Mouse (Mus musculus) thymus, adult 2 months (tissue): ENCODE measurements around the gene Runx3. TPM values are rescaled to one million over a fixed set of nuclear protein-coding genes. Genes with fewer than 3 reads are reported as not detected.

Experiments used
- DNase-seq: peaks from one replicate; pipeline ENCODE4 v3.0.0; 2021
- H3K27ac ChIP-seq: fragments of 200-500 bp; 2 replicates; pipeline ENCODE4 v1.5.1; 2012; ENCODE audit warnings: low read length, control low read depth; ENCODE audit not compliant: control insufficient read depth, insufficient read depth
- H3K27me3 ChIP-seq: fragments of 200-500 bp; 2 replicates; pipeline ENCODE4 v1.6.1; 2012; ENCODE audit warnings: mild to moderate bottlenecking, low read length, moderate library complexity, mixed read lengths; ENCODE audit not compliant: control insufficient read depth, insufficient read depth
- H3K36me3 ChIP-seq: fragments of 200-500 bp; 2 replicates; pipeline ENCODE4 v1.6.1; 2012; ENCODE audit warnings: mild to moderate bottlenecking, low read length, moderate library complexity; ENCODE audit not compliant: control insufficient read depth, insufficient read depth
- H3K4me1 ChIP-seq: fragments of 200-500 bp; replicated peaks from 2 replicates; pipeline ENCODE4 v1.6.1; 2012; ENCODE audit warnings: low read length; ENCODE audit not compliant: control insufficient read depth, insufficient read depth
- H3K4me3 ChIP-seq: fragments of 200-500 bp; 2 replicates; pipeline ENCODE4 v1.5.1; 2012; ENCODE audit warnings: mild to moderate bottlenecking, low read length, control low read depth, moderate library complexity; ENCODE audit not compliant: control insufficient read depth, insufficient read depth
- CTCF ChIP-seq: fragments of 200-500 bp; IDR thresholded peaks from 2 replicates; pipeline ENCODE4 v1.5.1; 2012; ENCODE audit warnings: mild to moderate bottlenecking, control low read depth, low read length, moderate library complexity, borderline replicate concordance; ENCODE audit not compliant: control insufficient read depth, poor library complexity, insufficient read depth; ENCODE audit errors: extremely low read depth
- POLR2A ChIP-seq: fragments of 200-500 bp; IDR thresholded peaks from 2 replicates; pipeline ENCODE4 v1.6.1; 2012; ENCODE audit warnings: mild to moderate bottlenecking, low read length, control low read depth, moderate library complexity; ENCODE audit not compliant: control insufficient read depth, poor library complexity, insufficient read depth; ENCODE audit errors: extremely low read depth
- WGBS: fragments of 180-500 bp; shearing (Covaris S2); methylation state at CpG from one replicate; pipeline ENCODE4 v1.1.7; 2018; 5-methylcytosine and 5-hydroxymethylcytosine counted together
- polyA plus RNA-seq: library from polyadenylated mRNA; depleted of rRNA; stranded (reverse); fragments of >200 nt; gene quantifications from 2 replicates; pipeline ENCODE4 v1.2.3, GENCODE M21; 2012

Gene Runx3
- polyA plus RNA-seq, 1 experiment, result 24.6 TPM

GRCm38 (mm10) chr4:135167816-135168527, 47.5 kb downstream of the Runx3 start:
- Histone ChIP-seq H3K27ac (no peak overlapping the region), H3K4me1 (peaks cover 18% of the 10 kb centered on the region; the same call in 1 of the 2 replicates), H3K36me3 (no peaks in the 10 kb centered on the region), H3K27me3 (no peaks in the 10 kb centered on the region), H3K4me3 (no peak overlapping the region)
- DNase-seq, result no peak
- WGBS, result 95% methylated on average over 7 of the region's 7 CpGs
- TF ChIP-seq POLR2A (no peak), CTCF (no peak)

GRCm38 (mm10) chr4:135169096-135169495, 48.6 kb downstream of the Runx3 start:
- TF ChIP-seq POLR2A (no peak), CTCF (no peak)
- Histone ChIP-seq H3K4me3 (no peak overlapping the region), H3K27me3 (no peaks in the 10 kb centered on the region), H3K36me3 (no peaks in the 10 kb centered on the region), H3K27ac (no peak overlapping the region), H3K4me1 (peaks cover 18% of the 10 kb centered on the region; the same call in 1 of the 2 replicates)
- 89% methylated on average over 10 of the region's 10 CpGs for WGBS
- no peak for DNase-seq

- 77% methylated on average over 4 of the region's 4 CpGs for WGBS
- Histone ChIP-seq H3K36me3 (no peaks in the 10 kb centered on the region), H3K27ac (no peak overlapping the region), H3K27me3 (no peaks in the 10 kb centered on the region), H3K4me1 (peaks cover 14% of the 10 kb centered on the region; the same call in 1 of the 2 replicates), H3K4me3 (no peak overlapping the region)
- no peak for TF ChIP-seq CTCF
- no peak for TF ChIP-seq POLR2A
- no peak for DNase-seq
Observed at GRCm38 (mm10) chr4:135169501-135169900, 49.0 kb downstream of the Runx3 start.

DNA sequence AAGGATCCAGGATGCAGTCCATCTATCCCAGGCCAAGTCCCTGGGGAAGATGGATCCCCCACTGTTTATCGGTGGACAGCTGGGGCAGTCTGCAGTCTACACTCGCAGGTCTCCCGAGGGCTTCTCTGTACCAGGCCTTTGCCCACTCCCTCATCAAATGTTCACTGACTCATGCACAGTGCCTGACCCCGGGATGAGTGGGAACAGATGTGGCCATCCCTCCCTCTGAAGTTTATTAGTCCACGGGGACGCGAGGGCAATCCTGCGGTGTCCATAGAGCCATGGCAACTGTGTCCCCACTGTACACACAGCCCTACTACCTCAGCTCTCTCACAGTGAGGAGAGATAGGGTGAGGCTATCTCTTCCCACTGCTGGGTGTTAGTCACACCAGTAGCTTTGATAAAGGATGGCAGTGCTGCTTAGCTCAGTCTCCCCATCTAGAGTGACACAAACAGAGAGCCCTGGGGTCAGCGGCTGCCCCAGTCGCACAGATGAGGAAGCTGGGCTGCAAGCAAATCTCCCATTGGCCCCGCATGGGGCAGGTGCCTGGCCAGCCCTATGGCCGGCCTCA, 50.9 kb downstream of the Runx3 start:
- DNase-seq, result no peak
- no peaks in the 10 kb centered on the region for H3K36me3 ChIP-seq
- no peak overlapping the region for H3K4me3 ChIP-seq
- peaks cover 2% of the 10 kb centered on the region; the same call in 1 of the 2 replicates for H3K4me1 ChIP-seq
- H3K27me3 ChIP-seq, result no peaks in the 10 kb centered on the region
- no peak overlapping the region for H3K27ac ChIP-seq
- TF ChIP-seq POLR2A (no peak), CTCF (no peak)
- 94% methylated on average over 12 of the region's 12 CpGs for WGBS

DNA sequence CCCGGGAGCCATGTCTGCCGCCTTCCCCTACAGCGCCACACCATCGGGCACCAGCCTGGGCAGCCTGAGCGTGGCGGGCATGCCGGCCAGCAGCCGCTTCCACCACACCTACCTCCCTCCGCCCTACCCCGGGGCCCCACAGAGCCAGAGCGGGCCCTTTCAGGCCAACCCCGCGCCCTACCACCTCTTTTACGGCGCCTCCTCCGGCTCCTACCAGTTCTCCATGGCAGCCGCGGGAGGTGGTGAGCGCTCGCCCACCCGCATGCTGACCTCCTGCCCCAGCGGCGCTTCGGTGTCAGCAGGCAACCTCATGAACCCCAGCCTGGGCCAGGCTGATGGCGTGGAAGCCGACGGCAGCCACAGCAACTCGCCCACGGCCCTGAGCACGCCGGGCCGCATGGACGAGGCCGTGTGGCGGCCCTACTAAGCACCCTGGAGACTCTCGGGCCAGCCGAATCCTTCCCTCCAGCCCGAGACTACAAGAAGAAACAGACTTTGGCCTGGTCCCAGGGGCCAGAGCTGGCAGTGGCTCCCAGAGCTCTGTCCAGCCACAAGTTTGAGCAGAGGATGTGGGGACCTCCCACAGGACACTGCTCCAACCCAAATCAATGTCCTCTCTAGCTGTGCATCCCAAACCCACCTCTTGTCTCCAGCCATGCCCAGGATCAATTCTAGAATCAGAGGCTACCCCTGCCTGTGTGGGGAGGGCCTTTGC, 55.1 kb downstream of the Runx3 start:
- TF ChIP-seq CTCF (no peak), POLR2A (no peak)
- no peak for DNase-seq
- Histone ChIP-seq H3K36me3 (no peaks in the 10 kb centered on the region), H3K4me3 (no peak overlapping the region), H3K27me3 (no peaks in the 10 kb centered on the region), H3K4me1 (peaks cover 12% of the 10 kb centered on the region), H3K27ac (no peak overlapping the region)
- 94% methylated on average over 38 of the region's 38 CpGs for WGBS

GRCm38 (mm10) chr4:135177568-135177967, 57.1 kb downstream of the Runx3 start:
- no peaks in the 10 kb centered on the region for H3K27me3 ChIP-seq
- no peaks in the 10 kb centered on the region for H3K36me3 ChIP-seq
- H3K4me3 ChIP-seq, result no peak overlapping the region
- no peak for DNase-seq
- H3K4me1 ChIP-seq, result peaks cover 12% of the 10 kb centered on the region
- TF ChIP-seq CTCF (no peak), POLR2A (no peak)
- H3K27ac ChIP-seq, result no peak overlapping the region

- TF ChIP-seq POLR2A, result no peak
- TF ChIP-seq CTCF, result peak; percentile 82
- Histone ChIP-seq H3K4me1 (peaks cover 12% of the 10 kb centered on the region), H3K4me3 (no peak overlapping the region), H3K27ac (no peak overlapping the region), H3K36me3 (no peaks in the 10 kb centered on the region), H3K27me3 (no peaks in the 10 kb centered on the region)
- 15% methylated on average over 5 of the region's 5 CpGs for WGBS
- peak; percentile 51 for DNase-seq
Observed at GRCm38 (mm10) chr4:135179077-135179481, 58.6 kb downstream of the Runx3 start.
